Mouse (Mus musculus) kidney, adult 2 months (tissue): ENCODE measurements around the gene Actn1. TPM values are rescaled to one million over a fixed set of nuclear protein-coding genes. Genes with fewer than 3 reads are reported as not detected.
A peak's percentile ranks its signal among the peaks of the same experiment; 100 is the strongest.

Source experiments
- DNase-seq: peaks from one replicate; pipeline ENCODE4 v3.0.0; 2021
- H3K27ac ChIP-seq: fragments of 200-500 bp; 2 replicates; pipeline ENCODE4 v1.5.1; 2012; ENCODE audit warnings: low read depth, low read length, control low read depth, inconsistent platforms; ENCODE audit not compliant: insufficient read depth
- H3K27me3 ChIP-seq: fragments of 200-500 bp; replicated peaks from 2 replicates; pipeline ENCODE4 v1.6.1; 2012; ENCODE audit warnings: mild to moderate bottlenecking, moderate library complexity, low read length, inconsistent platforms; ENCODE audit not compliant: control insufficient read depth, insufficient read depth
- H3K36me3 ChIP-seq: fragments of 200-500 bp; 2 replicates; pipeline ENCODE4 v1.6.1; 2012; ENCODE audit warnings: mild to moderate bottlenecking, moderate library complexity, low read length, inconsistent platforms; ENCODE audit not compliant: control insufficient read depth, insufficient read depth
- H3K4me1 ChIP-seq: fragments of 200-500 bp; 2 replicates; pipeline ENCODE4 v1.6.1; 2011; ENCODE audit warnings: low read length; ENCODE audit not compliant: control insufficient read depth, insufficient read depth
- H3K4me3 ChIP-seq: fragments of 200-500 bp; 2 replicates; pipeline ENCODE4 v1.5.1; 2011; ENCODE audit warnings: mild to moderate bottlenecking, low read depth, low read length, control low read depth; ENCODE audit not compliant: insufficient read depth
- CTCF ChIP-seq: fragments of 200-500 bp; conservative IDR thresholded peaks from 2 replicates; pipeline ENCODE4 v1.5.1; 2011; ENCODE audit warnings: low read depth, mild to moderate bottlenecking, control low read depth, low read length, moderate library complexity, mixed read lengths; ENCODE audit not compliant: insufficient read depth, insufficient read length
- POLR2A ChIP-seq: fragments of 200-500 bp; IDR thresholded peaks from one replicate; pipeline ENCODE4 v1.6.1; 2011; ENCODE audit warnings: low read depth, low read length, control low read depth
- WGBS: fragments of 180-500 bp; shearing (Covaris S2); methylation state at CpG from one replicate; pipeline ENCODE4 v1.1.7; 2018; 5-methylcytosine and 5-hydroxymethylcytosine counted together
- polyA plus RNA-seq: library from polyadenylated mRNA; depleted of rRNA; stranded (reverse); fragments of >200 nt; gene quantifications from 2 replicates; pipeline ENCODE4 v1.2.3, GENCODE M21; 2012

Actn1 gene
- polyA plus RNA-seq, 1 experiment = 31.3 TPM

GRCm38 (mm10) chr12:80137246-80137645 is 122.9 kb downstream of the Actn1 start:
- WGBS = 79% methylated on average over 6 of the region's 6 CpGs
- TF ChIP-seq POLR2A (no peak), CTCF (no peak)
- no peak overlapping the region for H3K27ac ChIP-seq
- no peak overlapping the region for H3K4me3 ChIP-seq
- no peaks in the 10 kb centered on the region for H3K4me1 ChIP-seq
- DNase-seq = no peak
- H3K27me3 ChIP-seq = no peaks in the 10 kb centered on the region
- no peaks in the 10 kb centered on the region for H3K36me3 ChIP-seq

GRCm38 (mm10) chr12:80136264-80136930 is 123.8 kb downstream of the Actn1 start:
- WGBS = 91% methylated on average over 12 of the region's 12 CpGs
- no peak for TF ChIP-seq POLR2A
- no peak for TF ChIP-seq CTCF
- DNase-seq = peak; percentile 31
- H3K4me1 ChIP-seq = peaks cover 7% of the 10 kb centered on the region
- no peak overlapping the region for H3K27ac ChIP-seq
- H3K4me3 ChIP-seq = no peak overlapping the region
- H3K36me3 ChIP-seq = no peaks in the 10 kb centered on the region
- no peaks in the 10 kb centered on the region for H3K27me3 ChIP-seq

- WGBS = 61% methylated on average over 8 of the region's 8 CpGs
- Histone ChIP-seq H3K4me1 (peaks cover 16% of the 10 kb centered on the region), H3K4me3 (no peak overlapping the region), H3K27me3 (no peaks in the 10 kb centered on the region), H3K36me3 (no peaks in the 10 kb centered on the region), H3K27ac (no peak overlapping the region)
- no peak for TF ChIP-seq CTCF
- no peak for TF ChIP-seq POLR2A
- peak; percentile 31 for DNase-seq
These were observed 125.0 kb downstream of the Actn1 start for GRCm38 (mm10) chr12:80135173-80135572.

- 0 out of 2 replicates have a peak overlapping the region, but pooled peaks have one; percentile 47 for H3K4me3 ChIP-seq
These were observed 127.1 kb downstream of the Actn1 start for GRCm38 (mm10) chr12:80133011-80133545.

GRCm38 (mm10) chr12:80132250-80133003 is 127.7 kb downstream of the Actn1 start:
- peak; percentile 97 for DNase-seq
- peaks cover 26% of the 10 kb centered on the region for H3K4me1 ChIP-seq
- no peaks in the 10 kb centered on the region for H3K27me3 ChIP-seq
- peak overlapping the region; percentile 98 for H3K27ac ChIP-seq
- peak overlapping the region; percentile 47 for H3K4me3 ChIP-seq
- TF ChIP-seq CTCF (peak; percentile 92), POLR2A (no peak)
- no peaks in the 10 kb centered on the region for H3K36me3 ChIP-seq
- WGBS = under 1% methylated on average over 66 of the region's 66 CpGs

More at GRCm38 (mm10) chr12:80133011-80133545, 127.1 kb downstream of the Actn1 start:
- TF ChIP-seq CTCF (no peak), POLR2A (no peak)
- H3K4me1 ChIP-seq = peaks cover 26% of the 10 kb centered on the region
- H3K36me3 ChIP-seq = no peaks in the 10 kb centered on the region
- DNase-seq = no peak
- WGBS = 45% methylated on average over 9 of the region's 9 CpGs
- H3K27me3 ChIP-seq = no peaks in the 10 kb centered on the region
- peak overlapping the region; percentile 98 for H3K27ac ChIP-seq

GRCm38 (mm10) chr12:80131359-80132249 is 128.6 kb downstream of the Actn1 start:
- Histone ChIP-seq H3K4me3 (peak overlapping the region; percentile 47; the same call in 1 of the 2 replicates), H3K27me3 (no peaks in the 10 kb centered on the region), H3K4me1 (peaks cover 26% of the 10 kb centered on the region), H3K27ac (peak overlapping the region; percentile 98), H3K36me3 (no peaks in the 10 kb centered on the region)
- WGBS = 26% methylated on average over 17 of the region's 17 CpGs
- DNase-seq = peak; percentile 40
- no peak for TF ChIP-seq CTCF
- TF ChIP-seq POLR2A = no peak
